Mouse (Mus musculus) cerebellum, adult 11 months (tissue): ENCODE data around the gene Apol7e.
"Not testable (repeated sequence)": the region's sequence is repeated elsewhere in the genome, so short reads cannot be mapped to it uniquely, and the experiment has no call there.

Experiments
- DNase-seq: peaks from one replicate; pipeline ENCODE4 v3.0.0; 2022

The Apol7e gene

GRCm38 (mm10) chr15:77741556-77741955, 42.9 kb downstream of the Apol7e start:
- DNase-seq, result not testable (repeated sequence)

- DNase-seq, result no peak
Measured at GRCm38 (mm10) chr15:77744632-77745031, 46.0 kb downstream of the Apol7e start.

- DNase-seq, result no peak
Measured at GRCm38 (mm10) chr15:77745081-77745480, 46.4 kb downstream of the Apol7e start.

GRCm38 (mm10) chr15:77746326-77746725, 47.7 kb downstream of the Apol7e start:
- DNase-seq, result no peak

- no peak for DNase-seq
Measured at GRCm38 (mm10) chr15:77748414-77748813, 49.8 kb downstream of the Apol7e start.

GRCm38 (mm10) chr15:77749717-77750116, 51.1 kb downstream of the Apol7e start:
- peak; percentile 57 for DNase-seq

GRCm38 (mm10) chr15:77750461-77750860, 51.8 kb downstream of the Apol7e start:
- no peak for DNase-seq

GRCm38 (mm10) chr15:77752443-77752842, 53.8 kb downstream of the Apol7e start:
- DNase-seq, result no peak

GRCm38 (mm10) chr15:77755132-77755531, 56.5 kb downstream of the Apol7e start:
- no peak for DNase-seq

- DNase-seq, result no peak
Measured at GRCm38 (mm10) chr15:77756081-77756480, 57.4 kb downstream of the Apol7e start.

GRCm38 (mm10) chr15:77756848-77757247, 58.2 kb downstream of the Apol7e start, which contains the start of gene Apol8:
Gene Apol8 (minus strand): TSS chr15:77757003.
- peak; percentile 57 for DNase-seq

GRCm38 (mm10) chr15:77757586-77758226, 59.0 kb downstream of the Apol7e start:
- DNase-seq, result no peak

- DNase-seq, result no peak
Measured at GRCm38 (mm10) chr15:77760037-77760436, 61.4 kb downstream of the Apol7e start.

- no peak for DNase-seq
Measured at GRCm38 (mm10) chr15:77761083-77761482, 62.4 kb downstream of the Apol7e start.

GRCm38 (mm10) chr15:77761561-77762380, 63.1 kb downstream of the Apol7e start:
- no peak for DNase-seq

- DNase-seq, result no peak
Measured at GRCm38 (mm10) chr15:77763050-77763449, 64.4 kb downstream of the Apol7e start.

GRCm38 (mm10) chr15:77763702-77764101, 65.0 kb downstream of the Apol7e start:
- no peak for DNase-seq

GRCm38 (mm10) chr15:77764391-77765006, 65.8 kb downstream of the Apol7e start:
- no peak for DNase-seq

- no peak for DNase-seq
Measured at GRCm38 (mm10) chr15:77765484-77766093, 66.9 kb downstream of the Apol7e start.

GRCm38 (mm10) chr15:77766981-77767380, 68.3 kb downstream of the Apol7e start:
- no peak for DNase-seq
